Comparison of ENCODE assay signal across 21 mouse cellular contexts in the genomic region with DNA sequence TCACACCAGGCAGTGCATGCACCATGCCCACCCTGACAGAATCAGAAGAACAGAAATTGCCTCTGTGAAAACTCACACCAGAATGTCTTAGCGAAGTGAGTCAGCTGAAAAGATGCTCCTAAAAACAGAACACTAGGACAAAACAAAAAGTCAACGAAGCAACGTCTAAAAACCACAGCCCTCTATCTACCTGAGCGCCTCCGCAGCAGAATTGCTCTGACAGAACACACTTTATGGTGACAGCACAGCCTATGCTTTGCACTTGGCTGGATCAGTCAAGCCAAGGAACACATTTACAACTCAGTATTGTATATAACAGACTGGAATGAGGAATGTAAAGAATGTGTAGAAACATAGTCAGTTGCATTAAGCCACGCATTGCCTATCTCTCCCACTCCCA. TPM values are rescaled to one million over a fixed set of nuclear protein-coding genes. Genes with fewer than 3 reads are reported as not detected.
DNase-seq lines count a peak whose midpoint lies in the region; ATAC-seq and TF ChIP-seq lines count a peak whose summit lies in the region.
"Had no signal": no experiment of that assay in that cellular context is flagged by ENCODE, and none has a peak within 500 bp of the region (broad histone marks: within the 10 kb centered on the region; RNA-seq: fewer than 3 reads in every experiment).

No protein-coding gene starts in this region.

- no peaks in the 10 kb centered on the region for H3K9me3 ChIP-seq in kidney, embryonic 16.5 days (ENCODE audit: low read length)
- no peaks in the 10 kb centered on the region for H3K9me3 ChIP-seq in lung, embryonic 15.5 days
- H3K9me3 ChIP-seq in intestine, embryonic 15.5 days, result no peaks in the 10 kb centered on the region
- no peaks in the 10 kb centered on the region for H3K9me3 ChIP-seq in embryonic facial prominence, embryonic 10.5 days
- H3K9me3 ChIP-seq: heart, embryonic 15.5 days; liver, embryonic 12.5 days; midbrain, embryonic 10.5 days; neural tube, embryonic 12.5 days had no signal

- no peaks in the 10 kb centered on the region for H3K36me3 ChIP-seq in kidney, embryonic 16.5 days (ENCODE audit: insufficient read depth, low read length)
- H3K36me3 ChIP-seq in lung, embryonic 15.5 days, result no peaks in the 10 kb centered on the region
- H3K36me3 ChIP-seq in intestine, embryonic 15.5 days, result no peaks in the 10 kb centered on the region
- H3K36me3 ChIP-seq in embryonic facial prominence, embryonic 10.5 days (replicated peaks), result no peaks in the 10 kb centered on the region
- H3K36me3 ChIP-seq: liver, embryonic 12.5 days; midbrain, embryonic 10.5 days; neural tube, embryonic 12.5 days had no signal

- peak; percentile 69; the same call in 1 of the 2 replicates for ATAC-seq in kidney, embryonic 16.5 days (ENCODE audit: low FRiP score, low TSS enrichment)
- peak; percentile 49; the same call in 1 of the 2 replicates for ATAC-seq in lung, embryonic 15.5 days (ENCODE audit: borderline replicate concordance, extremely low read depth, low FRiP score, low TSS enrichment)
- ATAC-seq in intestine, embryonic 15.5 days, result peak; percentile 49
- ATAC-seq: forebrain, embryonic 14.5 days; liver, embryonic 12.5 days had no signal

- WGBS in kidney, embryonic 16.5 days, result 44% methylated on average over 6 of the region's 6 CpGs
- WGBS in lung, embryonic 15.5 days, result 59% methylated on average over 6 of the region's 6 CpGs
- WGBS in lung, adult 2 months, result 78% methylated on average over 6 of the region's 6 CpGs
- 43% methylated on average over 6 of the region's 6 CpGs for WGBS in intestine, embryonic 15.5 days
- WGBS in embryonic facial prominence, embryonic 10.5 days, result 83% methylated on average over 6 of the region's 6 CpGs

- no peak overlapping the region for H3K4me3 ChIP-seq in kidney, embryonic 16.5 days (ENCODE audit: low read length)
- no peak overlapping the region for H3K4me3 ChIP-seq in lung, embryonic 15.5 days
- H3K4me3 ChIP-seq in lung, adult 2 months (replicated peaks; ENCODE audit: extremely low read depth, low read depth, low read length), result no peak overlapping the region
- H3K4me3 ChIP-seq in intestine, embryonic 15.5 days (replicated peaks), result no peak overlapping the region
- H3K4me3 ChIP-seq in embryonic facial prominence, embryonic 10.5 days, result no peak overlapping the region
- H3K4me3 ChIP-seq: gastrocnemius, adult 2 months; heart, embryonic 15.5 days; liver, embryonic 12.5 days; midbrain, embryonic 10.5 days; neural tube, embryonic 12.5 days had no signal

- no peak for TF ChIP-seq POLR2A in lung, adult 2 months (IDR thresholded peaks at IDR 0.05; ENCODE audit: borderline replicate concordance, extremely low read depth, low read depth, low read length)

- TF ChIP-seq CTCF in lung, adult 2 months (IDR thresholded peaks at IDR 0.05; ENCODE audit: insufficient read depth, low read length), result no peak

- no peak overlapping the region for H3K4me2 ChIP-seq in kidney, embryonic 16.5 days (replicated peaks; ENCODE audit: low read depth, low read length)
- H3K4me2 ChIP-seq in lung, embryonic 15.5 days, result no peak overlapping the region
- no peak overlapping the region; the same call in 1 of the 2 replicates for H3K4me2 ChIP-seq in intestine, embryonic 15.5 days (replicated peaks)
- H3K4me2 ChIP-seq: heart, embryonic 15.5 days; hindbrain, embryonic 14.5 days; liver, embryonic 12.5 days; neural tube, embryonic 12.5 days had no signal

- peak overlapping the region; percentile 79 for H3K27ac ChIP-seq in kidney, embryonic 16.5 days (ENCODE audit: low read length)
- no peak overlapping the region for H3K27ac ChIP-seq in lung, embryonic 15.5 days
- H3K27ac ChIP-seq in intestine, embryonic 15.5 days, result no peak overlapping the region
- no peak overlapping the region for H3K27ac ChIP-seq in embryonic facial prominence, embryonic 10.5 days (replicated peaks)
- H3K27ac ChIP-seq: gastrocnemius, adult 2 months; heart, embryonic 15.5 days; hindbrain, embryonic 14.5 days; liver, embryonic 12.5 days; midbrain, embryonic 10.5 days; neural tube, embryonic 12.5 days had no signal

- H3K4me1 ChIP-seq in kidney, embryonic 16.5 days (ENCODE audit: insufficient read depth, low read length), result peaks cover 36% of the 10 kb centered on the region
- H3K4me1 ChIP-seq in lung, embryonic 15.5 days, result peaks cover 5% of the 10 kb centered on the region; the same call in 1 of the 2 replicates
- H3K4me1 ChIP-seq in lung, adult 2 months (ENCODE audit: control insufficient read depth, insufficient read depth, low read length), result no peaks in the 10 kb centered on the region
- H3K4me1 ChIP-seq in intestine, embryonic 15.5 days (replicated peaks), result peaks cover 8% of the 10 kb centered on the region; the same call in 1 of the 2 replicates
- H3K4me1 ChIP-seq in embryonic facial prominence, embryonic 10.5 days, result no peaks in the 10 kb centered on the region
- H3K4me1 ChIP-seq: liver, embryonic 12.5 days; midbrain, embryonic 10.5 days; neural tube, embryonic 12.5 days had no signal

- no peaks in the 10 kb centered on the region for H3K27me3 ChIP-seq in kidney, embryonic 16.5 days (ENCODE audit: insufficient read depth, low read length)
- no peaks in the 10 kb centered on the region for H3K27me3 ChIP-seq in lung, embryonic 15.5 days
- H3K27me3 ChIP-seq in intestine, embryonic 15.5 days (replicated peaks), result no peaks in the 10 kb centered on the region
- H3K27me3 ChIP-seq in embryonic facial prominence, embryonic 10.5 days (replicated peaks; ENCODE audit: low read depth, poor library complexity, severe bottlenecking), result no peaks in the 10 kb centered on the region
- H3K27me3 ChIP-seq: heart, embryonic 15.5 days; liver, embryonic 12.5 days; neural tube, embryonic 12.5 days had no signal

- H3K9ac ChIP-seq in kidney, embryonic 16.5 days (replicated peaks; ENCODE audit: low read length), result no peak overlapping the region
- no peak overlapping the region for H3K9ac ChIP-seq in lung, embryonic 15.5 days
- H3K9ac ChIP-seq in intestine, embryonic 15.5 days, result no peak overlapping the region
- H3K9ac ChIP-seq: heart, embryonic 15.5 days; hindbrain, embryonic 14.5 days; liver, embryonic 12.5 days; neural tube, embryonic 12.5 days had no signal

- DNase-seq in frontal cortex, postnatal 36 days (ENCODE audit: low spot score in 2 of 2), result peak; percentile 52 to 74
- no peak for DNase-seq in frontal cortex, postnatal 10 days (ENCODE audit: low spot score in 2 of 2)
- DNase-seq in kidney, adult 18-20 months, result no peak
- DNase-seq in lung, adult 2 months, result no peak
- no peak for DNase-seq in embryonic facial prominence, embryonic 10.5 days (ENCODE audit: low spot score)
- DNase-seq: adrenal gland, adult 2 months; cerebellum, adult 11 months; cerebellum, postnatal 14 days; gastrocnemius, adult 2 months; kidney, adult 2 months; lung, postnatal 10 days; thymus, adult 18-20 months had no signal

RNA-seq across cellular contexts. Expression of a gene that starts 18.4 kb away (rescaled TPM):
- polyA plus RNA-seq in kidney, embryonic 16.5 days (2015; fragmentation: Nextera tagmentation; extraction: Ambion mirVana), result 101 and 104 TPM in 2 replicates
- polyA plus RNA-seq in lung, embryonic 15.5 days (2015; fragmentation: Nextera tagmentation; extraction: Ambion mirVana), result 35.0 and 36.9 TPM in 2 replicates
- polyA plus RNA-seq in lung, adult 2 months (2012; rRNA removed), result 6.1 and 13.9 TPM in 2 replicates
- polyA plus RNA-seq in intestine, embryonic 15.5 days (2015; fragmentation: Nextera tagmentation; extraction: Ambion mirVana), result 54.5 and 58.0 TPM in 2 replicates
- polyA plus RNA-seq in embryonic facial prominence, embryonic 10.5 days (2016; fragmentation: Nextera tagmentation; extraction: Ambion mirVana), result 10.7 and 11.2 TPM in 2 replicates

Comparison
In these comparisons a context has a peak if more than half of its experiments do, and no peak if none do; other contexts are left out.
1. DNase-seq: peak in frontal cortex, postnatal 36 days (2 of 2); none in frontal cortex, postnatal 10 days (0 of 2), kidney, adult 18-20 months (single experiment), lung, adult 2 months (single experiment) and embryonic facial prominence, embryonic 10.5 days (single experiment).
2. Peak in every context shown above with its lines, with median percentiles within 50 percentile points of each other: ATAC-seq.